Mouse (Mus musculus): ENCODE results near the gene Marcks. TPM values are rescaled to one million over a fixed set of nuclear protein-coding genes. Genes with fewer than 3 reads are reported as not detected.

Gene Marcks
- polyA plus RNA-seq, 1 experiment: 22.7 TPM

GRCm38 (mm10) chr10:37135951-37136751 lies 2.6 kb downstream of the Marcks start:
- Histone ChIP-seq H3K4me3 (ENCODE audit: low read depth, low read length) (peak overlapping the region; percentile 89), H3K4me1 (ENCODE audit: control insufficient read depth, insufficient read depth, insufficient read length, low read length) (peaks cover 5% of the 10 kb centered on the region; the same call in 1 of the 2 replicates), H3K27ac (ENCODE audit: insufficient read depth, low read depth, low read length) (peak overlapping the region; percentile 89), H3K36me3 (ENCODE audit: control insufficient read depth, insufficient read depth, low read length) (peaks cover 2% of the 10 kb centered on the region; the same call in 1 of the 2 replicates), H3K27me3 (ENCODE audit: control insufficient read depth, insufficient read depth, low read length) (no peaks in the 10 kb centered on the region)
- WGBS: under 1% methylated on average over 94 of the region's 99 CpGs
- TF ChIP-seq CTCF (IDR thresholded peaks at IDR 0.05; ENCODE audit: extremely low read depth, insufficient read length, insufficient replicate concordance, low read depth, low read length) (no peak), POLR2A (IDR thresholded peaks at IDR 0.05; ENCODE audit: low read depth, low read length) (no peak)

GRCm38 (mm10) chr10:37133876-37134708 lies 4.6 kb downstream of the Marcks start:
- Histone ChIP-seq H3K36me3 (ENCODE audit: control insufficient read depth, insufficient read depth, low read length) (peaks cover 2% of the 10 kb centered on the region; the same call in 1 of the 2 replicates), H3K4me3 (ENCODE audit: low read depth, low read length) (no peak overlapping the region), H3K27ac (ENCODE audit: insufficient read depth, low read depth, low read length) (no peak overlapping the region), H3K27me3 (ENCODE audit: control insufficient read depth, insufficient read depth, low read length) (no peaks in the 10 kb centered on the region), H3K4me1 (ENCODE audit: control insufficient read depth, insufficient read depth, insufficient read length, low read length) (peaks cover 2% of the 10 kb centered on the region; the same call in 1 of the 2 replicates)
- WGBS: 49% methylated on average over 4 of the region's 4 CpGs
- TF ChIP-seq CTCF (IDR thresholded peaks at IDR 0.05; ENCODE audit: extremely low read depth, insufficient read length, insufficient replicate concordance, low read depth, low read length) (no peak), POLR2A (IDR thresholded peaks at IDR 0.05; ENCODE audit: low read depth, low read length) (no peak)

- TF ChIP-seq POLR2A (IDR thresholded peaks at IDR 0.05; ENCODE audit: low read depth, low read length) (no peak), CTCF (IDR thresholded peaks at IDR 0.05; ENCODE audit: extremely low read depth, insufficient read length, insufficient replicate concordance, low read depth, low read length) (no peak)
- Histone ChIP-seq H3K36me3 (ENCODE audit: control insufficient read depth, insufficient read depth, low read length) (peaks cover 2% of the 10 kb centered on the region; the same call in 1 of the 2 replicates), H3K4me1 (ENCODE audit: control insufficient read depth, insufficient read depth, insufficient read length, low read length) (peaks cover 2% of the 10 kb centered on the region; the same call in 1 of the 2 replicates), H3K4me3 (ENCODE audit: low read depth, low read length) (no peak overlapping the region), H3K27me3 (ENCODE audit: control insufficient read depth, insufficient read depth, low read length) (no peaks in the 10 kb centered on the region), H3K27ac (ENCODE audit: insufficient read depth, low read depth, low read length) (no peak overlapping the region)
- WGBS: 96% methylated on average over 4 of the region's 4 CpGs
Measured at GRCm38 (mm10) chr10:37132671-37133070, 6.0 kb downstream of the Marcks start.

GRCm38 (mm10) chr10:37129652-37130051 lies 9.1 kb downstream of the Marcks start:
- Histone ChIP-seq H3K36me3 (ENCODE audit: control insufficient read depth, insufficient read depth, low read length) (no peaks in the 10 kb centered on the region; the same call in 1 of the 2 replicates), H3K27me3 (ENCODE audit: control insufficient read depth, insufficient read depth, low read length) (no peaks in the 10 kb centered on the region), H3K27ac (ENCODE audit: insufficient read depth, low read depth, low read length) (no peak overlapping the region), H3K4me1 (ENCODE audit: control insufficient read depth, insufficient read depth, insufficient read length, low read length) (0 out of 2 replicates have a peak, but pooled peaks cover 2% of the 10 kb centered on the region), H3K4me3 (ENCODE audit: low read depth, low read length) (no peak overlapping the region)
- 89% methylated on average over 3 of the region's 3 CpGs for WGBS
- TF ChIP-seq POLR2A (IDR thresholded peaks at IDR 0.05; ENCODE audit: low read depth, low read length): no peak
- no peak for TF ChIP-seq CTCF (IDR thresholded peaks at IDR 0.05; ENCODE audit: extremely low read depth, insufficient read length, insufficient replicate concordance, low read depth, low read length)

DNA sequence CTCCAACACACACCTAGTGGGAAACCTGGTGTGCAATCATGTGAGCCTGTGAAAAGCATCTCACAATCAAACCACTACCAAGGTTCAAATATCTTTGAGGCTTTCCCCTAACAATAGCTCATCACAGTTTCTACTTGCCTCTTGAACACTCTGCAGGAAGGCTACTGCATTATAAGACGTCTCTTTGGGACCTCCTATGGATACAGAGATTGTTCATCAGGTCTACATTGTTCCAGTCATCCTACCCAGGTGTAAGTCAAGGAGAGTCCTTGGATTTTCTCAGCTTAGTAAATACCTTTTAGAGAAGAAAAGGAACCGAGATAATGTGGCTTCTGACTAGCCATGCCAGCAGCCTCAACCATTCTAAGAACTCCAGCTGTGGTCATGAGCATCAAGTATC lies 23.4 kb downstream of the Marcks start:
- Histone ChIP-seq H3K27me3 (ENCODE audit: control insufficient read depth, insufficient read depth, low read length) (no peaks in the 10 kb centered on the region), H3K4me3 (ENCODE audit: low read depth, low read length) (no peak overlapping the region), H3K27ac (ENCODE audit: insufficient read depth, low read depth, low read length) (no peak overlapping the region), H3K4me1 (ENCODE audit: control insufficient read depth, insufficient read depth, insufficient read length, low read length) (no peaks in the 10 kb centered on the region), H3K36me3 (ENCODE audit: control insufficient read depth, insufficient read depth, low read length) (no peaks in the 10 kb centered on the region)
- 83% methylated on average over 2 of the region's 2 CpGs for WGBS
- no peak for TF ChIP-seq CTCF (IDR thresholded peaks at IDR 0.05; ENCODE audit: extremely low read depth, insufficient read length, insufficient replicate concordance, low read depth, low read length)

GRCm38 (mm10) chr10:37112812-37113211 lies 25.9 kb downstream of the Marcks start:
- H3K36me3 ChIP-seq (ENCODE audit: control insufficient read depth, insufficient read depth, low read length): no peaks in the 10 kb centered on the region
- no peaks in the 10 kb centered on the region for H3K4me1 ChIP-seq (ENCODE audit: control insufficient read depth, insufficient read depth, insufficient read length, low read length)
- H3K27ac ChIP-seq (ENCODE audit: insufficient read depth, low read depth, low read length): no peak overlapping the region
- H3K4me3 ChIP-seq (ENCODE audit: low read depth, low read length): no peak overlapping the region
- no peak for TF ChIP-seq CTCF (IDR thresholded peaks at IDR 0.05; ENCODE audit: extremely low read depth, insufficient read length, insufficient replicate concordance, low read depth, low read length)
- TF ChIP-seq POLR2A (IDR thresholded peaks at IDR 0.05; ENCODE audit: low read depth, low read length): no peak
- no peaks in the 10 kb centered on the region for H3K27me3 ChIP-seq (ENCODE audit: control insufficient read depth, insufficient read depth, low read length)
- 68% methylated on average over 4 of the region's 4 CpGs for WGBS

DNA sequence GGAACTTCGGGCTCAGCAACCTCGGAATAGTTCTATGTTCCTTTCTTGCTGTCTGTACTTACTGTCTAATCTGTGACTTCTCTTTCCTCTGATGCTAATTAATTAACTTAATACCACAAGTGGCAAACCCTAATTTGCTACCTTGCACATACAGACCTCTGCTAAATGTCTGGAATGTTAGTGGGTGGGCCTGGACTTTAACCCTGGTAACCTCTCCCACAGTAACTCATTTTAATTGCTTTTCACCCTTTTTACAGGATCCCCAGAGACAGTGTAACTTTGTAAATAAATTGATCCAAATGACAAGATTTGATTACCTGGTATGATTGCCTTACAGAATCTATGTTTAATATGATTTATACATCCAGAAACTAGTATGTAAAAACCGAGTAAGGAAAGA lies 26.4 kb downstream of the Marcks start:
- no peak overlapping the region for H3K27ac ChIP-seq (ENCODE audit: insufficient read depth, low read depth, low read length)
- no peaks in the 10 kb centered on the region for H3K36me3 ChIP-seq (ENCODE audit: control insufficient read depth, insufficient read depth, low read length)
- H3K4me3 ChIP-seq (ENCODE audit: low read depth, low read length): no peak overlapping the region
- H3K4me1 ChIP-seq (ENCODE audit: control insufficient read depth, insufficient read depth, insufficient read length, low read length): no peaks in the 10 kb centered on the region
- no peaks in the 10 kb centered on the region for H3K27me3 ChIP-seq (ENCODE audit: control insufficient read depth, insufficient read depth, low read length)
- WGBS: 68% methylated on average over 3 of the region's 3 CpGs
- no peak for TF ChIP-seq CTCF (IDR thresholded peaks at IDR 0.05; ENCODE audit: extremely low read depth, insufficient read length, insufficient replicate concordance, low read depth, low read length)
- TF ChIP-seq POLR2A (IDR thresholded peaks at IDR 0.05; ENCODE audit: low read depth, low read length): no peak
